Mouse (Mus musculus) liver, embryonic 14.5 days (tissue): ENCODE data around the gene Dapk3. TPM values are rescaled to one million over a fixed set of nuclear protein-coding genes. Genes with fewer than 3 reads are reported as not detected.
"Not testable (repeated sequence)": the region's sequence is repeated elsewhere in the genome, so short reads cannot be mapped to it uniquely, and the experiment has no call there.

Experiments
- ATAC-seq: fragments of 200-750 bp; cut with Nextera tagmentation; 2 replicates; pipeline ENCODE4 v1.8.0; 2017; ENCODE audit warnings: moderate number of reproducible peaks, mild to moderate bottlenecking, moderate library complexity; ENCODE audit not compliant: insufficient read depth
- DNase-seq, 3 experiments: peaks; one replicate each; pipeline ENCODE4 v3.0.0-alpha.2; 2012 to 2013; ENCODE audit warnings: low read depth in 3 of 3, low spot score in 3 of 3
- H3K27ac ChIP-seq: fragments of 300-500 bp; sonication (generic); 2 replicates; pipeline ENCODE4 v1.5.1; 2014; ENCODE audit warnings: moderate library complexity, mild to moderate bottlenecking, control low read depth, inconsistent platforms
- H3K27me3 ChIP-seq: fragments of 300-500 bp; sonication (generic); 2 replicates; pipeline ENCODE4 v1.6.1; 2014; ENCODE audit warnings: mild to moderate bottlenecking, low read length, moderate library complexity; ENCODE audit not compliant: control insufficient read depth, insufficient read depth
- H3K36me3 ChIP-seq: fragments of 300-500 bp; sonication (generic); replicated peaks from 2 replicates; pipeline ENCODE4 v1.6.1; 2014; ENCODE audit warnings: low read depth; ENCODE audit not compliant: control insufficient read depth, insufficient read depth
- H3K4me1 ChIP-seq, 2 experiments: fragments of 200-500 bp in 1 of 2; fragments of 300-500 bp in 1 of 2; sonication (generic) in 1 of 2; replicated peaks; 2 replicates each; pipeline ENCODE4 v1.6.1; 2012 to 2014; ENCODE audit warnings: antibody characterized with exemption in 1 of 2, inconsistent platforms in 1 of 2, low read length in 1 of 2; ENCODE audit not compliant: control insufficient read depth in 2 of 2, insufficient read depth in 2 of 2
- H3K4me2 ChIP-seq: fragments of 300-500 bp; sonication (generic); 2 replicates; pipeline ENCODE4 v1.6.1; 2014; ENCODE audit warnings: low read depth, mild to moderate bottlenecking, control low read depth, moderate library complexity
- H3K4me3 ChIP-seq, 2 experiments: fragments of 200-500 bp in 1 of 2; fragments of 300-500 bp in 1 of 2; sonication (generic) in 1 of 2; 2 replicates each; pipeline ENCODE4 v1.5.1; 2012 to 2014; ENCODE audit warnings: low read depth in 2 of 2, low read length in 2 of 2, mild to moderate bottlenecking in 2 of 2, control low read depth in 1 of 2, inconsistent platforms in 1 of 2, moderate library complexity in 1 of 2; ENCODE audit not compliant: insufficient read depth in 1 of 2
- H3K9ac ChIP-seq: fragments of 300-500 bp; sonication (generic); replicated peaks from 2 replicates; pipeline ENCODE4 v1.6.1; 2014; ENCODE audit warnings: mild to moderate bottlenecking, control low read depth, moderate library complexity
- H3K9me3 ChIP-seq: fragments of 300-500 bp; sonication (generic); 2 replicates; pipeline ENCODE4 v1.6.1; 2016; ENCODE audit warnings: low read length, mixed read lengths; ENCODE audit not compliant: control insufficient read depth
- CTCF ChIP-seq: IDR thresholded peaks from 2 replicates; pipeline ENCODE4 v1.5.1; 2016; ENCODE audit warnings: antibody characterized with exemption, low read depth, control low read depth
- EP300 ChIP-seq: IDR thresholded peaks from 2 replicates; pipeline ENCODE4 v1.6.1; 2016; ENCODE audit warnings: antibody characterized with exemption, low read depth
- WGBS: fragments of 180-500 bp; shearing (Covaris S2); extraction: QIAGEN DNeasy Blood & Tissue Kit; methylation state at CpG from one replicate; pipeline ENCODE4 v1.1.7; 2014; ENCODE audit not compliant: insufficient replicate concordance; 5-methylcytosine and 5-hydroxymethylcytosine counted together
- polyA plus RNA-seq, 2 experiments: library from polyadenylated mRNA; depleted of rRNA in 1 of 2; stranded (reverse) in 1 of 2; unstranded in 1 of 2; fragments of >200 nt; fragmentation: Nextera tagmentation in 1 of 2; extraction: Ambion mirVana in 1 of 2; gene quantifications; 2 replicates each; pipeline versions ENCODE4 v1.2.1 to v1.2.3; 2012 to 2014

The Dapk3 gene
- polyA plus RNA-seq, 2 experiments: 13.0 to 17.6 TPM

DNA sequence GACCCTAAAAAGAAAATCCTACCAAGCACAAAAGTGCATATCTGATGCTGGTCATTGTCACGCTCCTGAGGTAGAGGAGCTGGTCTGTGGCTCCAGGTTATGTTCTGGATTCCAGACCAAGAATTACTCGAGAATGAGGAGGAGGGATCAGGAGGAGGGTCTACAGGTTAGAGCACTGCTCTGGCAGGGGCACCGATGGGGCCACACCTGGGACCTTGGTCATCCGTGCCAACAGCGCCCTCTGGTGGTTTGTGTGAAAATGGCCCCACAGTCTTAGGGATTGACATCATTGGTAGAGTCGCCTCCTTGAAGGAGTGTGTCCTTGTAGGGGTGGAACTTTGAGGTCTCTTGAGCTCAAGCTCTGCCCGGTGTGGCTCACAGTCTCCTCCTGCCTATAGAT is 35.2 kb downstream of the Dapk3 start:
- DNase-seq (peak; percentile 36 to 55 (median 37)), ATAC-seq (no peak)

DNA sequence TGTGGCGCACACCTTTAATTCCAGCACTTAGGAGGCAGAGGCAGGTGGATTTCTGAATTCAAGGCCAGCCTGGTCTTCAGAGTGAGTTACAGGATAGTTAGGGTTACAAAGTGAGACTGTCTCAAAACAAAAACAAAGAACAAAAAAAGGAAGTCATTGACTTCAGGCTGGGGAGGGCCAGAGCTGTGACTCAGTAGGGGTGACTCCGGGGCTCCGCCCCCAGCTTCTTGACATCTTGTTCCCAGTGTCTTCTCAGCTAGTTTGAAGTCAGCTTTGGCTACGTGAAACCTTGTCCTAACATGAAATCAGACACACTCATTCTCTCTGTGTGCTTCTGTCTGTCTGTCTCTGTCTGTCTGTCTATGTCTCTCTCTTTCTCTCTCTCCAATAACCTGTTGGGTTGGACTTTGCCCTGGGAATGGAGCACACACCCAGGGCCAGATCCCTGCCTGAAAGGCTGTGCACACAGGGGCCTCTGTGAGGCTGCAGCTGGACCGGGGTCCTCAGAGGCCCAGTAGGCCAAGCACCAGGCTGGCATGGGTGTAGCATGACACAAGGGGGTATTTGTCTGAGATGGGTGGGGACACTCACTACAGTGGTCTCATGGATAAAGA is 38.7 kb downstream of the Dapk3 start:
- H3K4me3 ChIP-seq: no peak overlapping the region
- H3K27me3 ChIP-seq: no peaks in the 10 kb centered on the region
- no peak overlapping the region for H3K27ac ChIP-seq
- H3K4me2 ChIP-seq: no peak overlapping the region
- no peak overlapping the region for H3K9ac ChIP-seq
- no peaks in the 10 kb centered on the region for H3K36me3 ChIP-seq
- WGBS: 57% methylated on average over 5 of the region's 5 CpGs
- H3K9me3 ChIP-seq: no peaks in the 10 kb centered on the region
- no peaks in the 10 kb centered on the region; a peak in 1 of 4 replicates for H3K4me1 ChIP-seq
- TF ChIP-seq EP300 (no peak), CTCF (no peak)
- DNase-seq: no peak
- no peak for ATAC-seq

More for the DNA sequence above, 35.2 kb downstream of the Dapk3 start:
- no peak overlapping the region for H3K4me2 ChIP-seq
- H3K36me3 ChIP-seq: no peaks in the 10 kb centered on the region
- no peak overlapping the region for H3K27ac ChIP-seq
- no peaks in the 10 kb centered on the region for H3K27me3 ChIP-seq
- H3K9me3 ChIP-seq: no peaks in the 10 kb centered on the region
- no peak overlapping the region for H3K4me3 ChIP-seq
- no peaks in the 10 kb centered on the region; a peak in 1 of 4 replicates for H3K4me1 ChIP-seq
- TF ChIP-seq CTCF: peak; percentile 95
- no peak for TF ChIP-seq EP300
- 16% methylated on average over 7 of the region's 7 CpGs for WGBS
- no peak overlapping the region for H3K9ac ChIP-seq

- H3K27ac ChIP-seq, DNase-seq, H3K4me2 ChIP-seq, H3K9me3 ChIP-seq, H3K9ac ChIP-seq, H3K27me3 ChIP-seq, H3K36me3 ChIP-seq, H3K4me1 ChIP-seq, ATAC-seq, H3K4me3 ChIP-seq: not testable (repeated sequence)
- WGBS: 33% methylated on average over 2 of the region's 2 CpGs
These were observed 40.9 kb downstream of the Dapk3 start for GRCm38 (mm10) chr10:81223731-81224130.

DNA sequence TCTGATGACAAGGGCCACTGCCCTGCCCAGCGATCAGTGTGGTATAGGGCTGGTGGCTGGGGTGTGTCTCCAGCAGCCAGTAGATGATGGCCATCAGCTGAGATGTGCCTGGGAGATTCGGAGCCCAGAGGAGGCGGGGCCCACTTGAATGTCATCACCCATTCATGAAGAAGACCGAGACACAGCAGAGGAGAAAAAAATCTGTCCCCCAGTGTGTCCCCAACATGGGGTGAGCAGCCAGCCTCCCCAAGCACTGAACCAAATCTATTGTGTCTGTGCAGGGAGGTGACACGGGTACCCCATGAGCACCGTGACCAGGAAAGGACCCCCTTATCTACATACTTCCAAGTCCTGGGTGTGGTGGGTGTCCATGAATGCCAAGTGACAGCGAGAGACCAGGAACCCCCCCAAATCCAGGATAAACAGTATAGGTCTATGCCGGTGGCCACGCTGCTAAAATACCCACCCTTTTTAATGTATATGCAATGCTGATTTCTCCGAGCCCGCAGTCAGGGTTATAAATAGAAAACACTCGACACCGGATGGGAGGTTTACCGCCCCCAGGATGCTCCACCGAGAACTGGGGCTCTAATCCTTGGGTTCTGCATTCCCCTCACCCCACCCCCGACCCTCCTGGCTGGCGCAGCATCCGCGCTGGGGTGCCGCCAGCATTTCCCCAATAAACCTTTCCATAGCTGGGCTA is 47.1 kb downstream of the Dapk3 start:
- DNase-seq: no peak
- TF ChIP-seq CTCF (no peak), EP300 (no peak)
- Histone ChIP-seq H3K27ac (no peak overlapping the region), H3K9ac (no peak overlapping the region), H3K4me1 (peaks cover 2 to 3% of the 10 kb centered on the region in 2 experiments; a peak in 2 of 4 replicates), H3K9me3 (no peaks in the 10 kb centered on the region), H3K4me3 (no peak overlapping the region), H3K27me3 (peaks cover 36% of the 10 kb centered on the region), H3K4me2 (no peak overlapping the region), H3K36me3 (no peaks in the 10 kb centered on the region)
- no peak for ATAC-seq
- WGBS: 12% methylated on average over 20 of the region's 20 CpGs

DNA sequence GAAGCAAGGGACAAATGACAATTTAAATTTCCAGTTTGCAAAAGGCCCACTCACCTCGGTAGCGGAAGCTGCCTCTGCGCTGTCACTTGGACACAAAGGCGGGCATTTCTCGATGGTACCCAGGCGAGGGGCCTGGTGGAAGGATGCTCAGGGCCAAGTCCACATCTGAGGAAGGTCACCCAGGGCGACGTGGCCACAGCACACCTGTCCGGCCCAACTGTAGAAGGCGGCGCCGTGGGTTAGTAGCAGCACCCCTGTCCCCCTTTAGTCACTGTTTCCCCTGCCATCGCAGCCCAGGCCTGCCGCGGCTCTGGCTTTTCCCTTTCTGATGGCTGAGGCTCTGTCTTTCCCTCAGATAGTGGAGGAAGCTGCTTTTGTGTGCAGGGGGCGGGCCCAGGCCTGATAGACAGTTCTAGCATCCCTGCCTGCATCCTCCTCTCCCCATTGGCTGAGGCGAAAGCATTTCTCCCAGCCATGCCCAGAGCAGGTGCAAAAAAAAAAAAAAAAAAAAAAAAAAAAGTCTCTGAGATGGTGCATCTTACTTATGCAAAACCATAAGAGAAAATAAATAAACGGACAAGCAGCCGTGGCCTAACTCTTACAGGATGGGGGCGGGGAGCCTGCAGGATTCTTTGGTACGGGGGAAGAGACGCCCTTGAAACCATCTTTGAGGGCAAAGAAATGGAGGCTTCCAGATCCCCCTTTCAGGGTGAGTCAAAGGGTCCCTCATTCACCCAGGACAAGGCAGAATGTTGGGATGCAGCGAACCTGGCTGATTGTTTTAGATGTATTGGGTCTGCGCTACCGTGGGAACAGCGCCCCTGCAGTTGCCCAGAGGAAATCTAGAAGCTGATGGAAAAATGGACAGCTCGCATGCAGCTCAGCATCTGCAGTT is 47.9 kb downstream of the Dapk3 start, which contains the start of gene Atcay:
Atcay (minus strand) TSS at position 396 of the 895 bp plus-strand sequence.
- DNase-seq: no peak
- WGBS: 13% methylated on average over 27 of the region's 27 CpGs

More for the DNA sequence above, 47.9 kb downstream of the Dapk3 start, which contains the start of gene Atcay:
- Histone ChIP-seq H3K4me1 (peaks cover 2 to 3% of the 10 kb centered on the region in 2 experiments; a peak in 2 of 4 replicates), H3K9me3 (no peaks in the 10 kb centered on the region), H3K4me2 (no peak within 1 kb of the TSS), H3K27ac (no peak within 1 kb of the TSS), H3K4me3 (no peak within 1 kb of the TSS), H3K36me3 (no peaks in the 10 kb centered on the region), H3K27me3 (peaks cover 36% of the 10 kb centered on the region), H3K9ac (no peak within 1 kb of the TSS)
- ATAC-seq: no peak
- TF ChIP-seq CTCF (peak; percentile 58), EP300 (no peak)
